In the genomic region with DNA sequence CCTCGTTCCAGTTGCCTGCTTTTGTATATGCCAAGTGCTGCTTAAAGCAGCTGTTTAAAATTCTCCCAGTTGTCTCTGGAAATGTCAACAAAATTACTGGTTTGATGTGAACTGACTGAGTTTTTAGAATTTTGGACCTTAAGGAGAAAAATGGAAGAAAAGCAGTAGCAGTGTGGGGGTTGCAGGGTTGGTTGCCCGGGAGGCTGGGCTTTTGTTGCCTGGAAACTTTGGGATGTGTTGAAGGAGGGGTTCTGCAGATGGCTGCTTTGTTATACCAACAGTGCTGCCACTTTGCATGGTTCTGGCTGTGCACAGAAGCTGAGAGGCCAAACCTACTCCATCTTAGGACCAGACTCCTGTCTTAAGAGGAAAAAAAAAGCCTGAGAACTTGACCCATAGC, we compare ENCODE assay signal across 14 mouse cellular contexts.
DNase-seq lines count a peak whose midpoint lies in the region; ATAC-seq and TF ChIP-seq lines count a peak whose summit lies in the region.
"Had no signal": no experiment of that assay in that cellular context is flagged by ENCODE, and none has a peak within 500 bp of the region (broad histone marks: within the 10 kb centered on the region; RNA-seq: fewer than 3 reads in every experiment).

No protein-coding gene starts in this region.

- no peak overlapping the region for H3K9ac ChIP-seq in midbrain, postnatal 0 days (replicated peaks; ENCODE audit: low read length, poor library complexity, severe bottlenecking)
- H3K9ac ChIP-seq in forebrain, embryonic 13.5 days, result no peak overlapping the region
- no peak overlapping the region for H3K9ac ChIP-seq in midbrain, embryonic 14.5 days (replicated peaks; ENCODE audit: low read length)

- H3K27me3 ChIP-seq in midbrain, embryonic 10.5 days (ENCODE audit: low read depth, poor library complexity, severe bottlenecking), result no peaks in the 10 kb centered on the region
- H3K27me3 ChIP-seq in midbrain, postnatal 0 days (ENCODE audit: insufficient read depth, low read length), result no peaks in the 10 kb centered on the region
- H3K27me3 ChIP-seq in forebrain, embryonic 13.5 days, result no peaks in the 10 kb centered on the region
- no peaks in the 10 kb centered on the region for H3K27me3 ChIP-seq in hindbrain, embryonic 10.5 days (ENCODE audit: insufficient read depth, poor library complexity, severe bottlenecking)
- no peaks in the 10 kb centered on the region for H3K27me3 ChIP-seq in midbrain, embryonic 14.5 days (ENCODE audit: control insufficient read depth, insufficient read depth, low read length)

- no peaks in the 10 kb centered on the region; the same call in 1 of the 2 replicates for H3K9me3 ChIP-seq in midbrain, embryonic 10.5 days (replicated peaks)
- no peaks in the 10 kb centered on the region for H3K9me3 ChIP-seq in midbrain, postnatal 0 days (ENCODE audit: low read length)
- H3K9me3 ChIP-seq in forebrain, embryonic 13.5 days (replicated peaks), result no peaks in the 10 kb centered on the region
- H3K9me3 ChIP-seq in hindbrain, embryonic 10.5 days, result no peaks in the 10 kb centered on the region
- no peaks in the 10 kb centered on the region for H3K9me3 ChIP-seq in midbrain, embryonic 14.5 days (ENCODE audit: control insufficient read depth, low read length)

- no peak overlapping the region for H3K4me3 ChIP-seq in midbrain, embryonic 10.5 days
- H3K4me3 ChIP-seq in midbrain, postnatal 0 days (ENCODE audit: low read depth, low read length), result no peak overlapping the region
- H3K4me3 ChIP-seq in forebrain, embryonic 13.5 days, result no peak overlapping the region
- H3K4me3 ChIP-seq in hindbrain, embryonic 10.5 days, result no peak overlapping the region
- H3K4me3 ChIP-seq in midbrain, embryonic 14.5 days (replicated peaks; ENCODE audit: low read depth, low read length), result no peak overlapping the region

- H3K4me2 ChIP-seq in midbrain, postnatal 0 days (ENCODE audit: low read depth, low read length, poor library complexity, severe bottlenecking), result no peak overlapping the region
- no peak overlapping the region for H3K4me2 ChIP-seq in forebrain, embryonic 13.5 days
- no peak overlapping the region for H3K4me2 ChIP-seq in midbrain, embryonic 14.5 days (ENCODE audit: low read length)

- TF ChIP-seq CTCF in midbrain, postnatal 0 days (IDR thresholded peaks at IDR 0.05), result no peak

- ATAC-seq in midbrain, postnatal 0 days (ENCODE audit: low FRiP score), result no peak
- peak; percentile 67 for ATAC-seq in forebrain, embryonic 13.5 days
- no peak for ATAC-seq in midbrain, embryonic 14.5 days (ENCODE audit: low FRiP score, low TSS enrichment)
- no peak for ATAC-seq in erythroblast, adult 5-6 weeks (replicated peaks; ENCODE audit: low FRiP score, poor library complexity, severe bottlenecking)

- H3K36me3 ChIP-seq in midbrain, embryonic 10.5 days, result no peaks in the 10 kb centered on the region
- no peaks in the 10 kb centered on the region for H3K36me3 ChIP-seq in midbrain, postnatal 0 days (ENCODE audit: insufficient read depth, low read length)
- H3K36me3 ChIP-seq in forebrain, embryonic 13.5 days (ENCODE audit: poor library complexity, severe bottlenecking), result no peaks in the 10 kb centered on the region
- no peaks in the 10 kb centered on the region for H3K36me3 ChIP-seq in hindbrain, embryonic 10.5 days
- no peaks in the 10 kb centered on the region for H3K36me3 ChIP-seq in midbrain, embryonic 14.5 days (ENCODE audit: control insufficient read depth, insufficient read depth, low read length)
- H3K36me3 ChIP-seq: G1E had no signal

- H3K4me1 ChIP-seq in midbrain, embryonic 10.5 days, result peaks cover 16% of the 10 kb centered on the region
- H3K4me1 ChIP-seq in midbrain, postnatal 0 days (ENCODE audit: insufficient read depth, low read length), result no peaks in the 10 kb centered on the region
- peaks cover 13% of the 10 kb centered on the region for H3K4me1 ChIP-seq in forebrain, embryonic 13.5 days
- H3K4me1 ChIP-seq in hindbrain, embryonic 10.5 days (replicated peaks), result peaks cover 8% of the 10 kb centered on the region; the same call in 1 of the 2 replicates
- no peaks in the 10 kb centered on the region for H3K4me1 ChIP-seq in midbrain, embryonic 14.5 days (ENCODE audit: control insufficient read depth, insufficient read depth, low read length)

- WGBS in midbrain, embryonic 10.5 days, result 58% methylated on average over 2 of the region's 2 CpGs
- WGBS in midbrain, postnatal 0 days, result 30% methylated on average over 2 of the region's 2 CpGs
- 23% methylated on average over 2 of the region's 2 CpGs for WGBS in forebrain, embryonic 13.5 days
- 46% methylated on average over 2 of the region's 2 CpGs for WGBS in hindbrain, embryonic 10.5 days
- 16% methylated on average over 2 of the region's 2 CpGs for WGBS in midbrain, embryonic 14.5 days

- DNase-seq in midbrain, embryonic 10.5 days (ENCODE audit: low spot score), result no peak
- DNase-seq in midbrain, postnatal 0 days (ENCODE audit: low spot score), result no peak
- DNase-seq in hindbrain, embryonic 10.5 days (ENCODE audit: low spot score), result no peak
- DNase-seq in midbrain, embryonic 14.5 days, result peak; percentile 26
- no peak for DNase-seq in gastrocnemius, adult 8-10 months (ENCODE audit: low spot score in 2 of 2)
- DNase-seq: cerebellum, adult 8-10 months; kidney, adult 8-10 months; kidney, postnatal 4 days; liver; lung, adult 2 months; lung, postnatal 4 days had no signal

- peak overlapping the region; percentile 42; the same call in 1 of the 2 replicates for H3K27ac ChIP-seq in midbrain, embryonic 10.5 days (replicated peaks)
- no peak overlapping the region for H3K27ac ChIP-seq in midbrain, postnatal 0 days (ENCODE audit: low read depth, low read length)
- no peak overlapping the region for H3K27ac ChIP-seq in forebrain, embryonic 13.5 days
- peak overlapping the region; percentile 67 for H3K27ac ChIP-seq in hindbrain, embryonic 10.5 days
- H3K27ac ChIP-seq in midbrain, embryonic 14.5 days (replicated peaks; ENCODE audit: low read depth, low read length), result no peak overlapping the region

Comparison
In these comparisons a context has a peak if more than half of its experiments do, and no peak if none do; other contexts are left out.
1. H3K27ac ChIP-seq: peak in midbrain, embryonic 10.5 days (single experiment) and hindbrain, embryonic 10.5 days (single experiment); none in midbrain, postnatal 0 days (single experiment), forebrain, embryonic 13.5 days (single experiment) and midbrain, embryonic 14.5 days (single experiment).